Mouse (Mus musculus): Measurements from ENCODE around the gene Slc25a39. TPM values are rescaled to one million over a fixed set of nuclear protein-coding genes. Genes with fewer than 3 reads are reported as not detected.

The Slc25a39 gene
- total RNA-seq, 1 experiment from 2014 or later, result 35.4 TPM

DNA sequence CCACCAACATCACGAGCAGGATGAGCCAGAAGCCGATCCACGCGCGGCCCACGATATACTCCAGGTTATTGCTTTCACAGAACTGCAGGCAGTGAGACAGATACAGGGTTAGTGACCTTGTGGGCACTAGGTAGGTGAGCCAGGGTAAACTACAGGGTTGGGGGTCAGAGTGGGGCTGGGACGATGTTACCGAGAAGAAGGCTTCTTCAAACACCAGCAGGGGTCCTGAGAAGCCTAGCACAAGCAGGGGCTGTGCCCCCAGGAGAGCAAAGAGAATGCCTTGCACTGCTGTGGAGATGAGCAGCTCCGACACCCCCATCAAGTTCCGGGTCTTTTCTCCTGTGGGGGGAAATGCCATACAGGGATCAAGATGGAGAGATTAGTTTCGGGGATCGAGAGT is 51.6 kb downstream of the Slc25a39 start:
- no peak for ATAC-seq (replicated peaks; ENCODE audit: low read depth, poor library complexity, severe bottlenecking)

- no peak for ATAC-seq (replicated peaks; ENCODE audit: low read depth, poor library complexity, severe bottlenecking)
These were observed 52.2 kb downstream of the Slc25a39 start for GRCm38 (mm10) chr11:102355501-102355900.

GRCm38 (mm10) chr11:102353021-102353431 is 54.7 kb downstream of the Slc25a39 start:
- ATAC-seq (replicated peaks; ENCODE audit: low read depth, poor library complexity, severe bottlenecking), result no peak

Other genes starting within 250 kb of the Slc25a39 start
- 62.2 and 71.8 TPM in 2 replicates for gene Lsm12, start 222.7 kb downstream of the Slc25a39 start, total RNA-seq (2017)
- 45.2 and 51.6 TPM in 2 replicates for gene G6pc3, start 218.3 kb downstream of the Slc25a39 start, total RNA-seq (2017)
- 20.7 and 26.0 TPM in 2 replicates for gene Hdac5, start 177.8 kb downstream of the Slc25a39 start, total RNA-seq (2017)
- 4.8 and 5.3 TPM in 2 replicates for gene BC030867, start 159.1 kb downstream of the Slc25a39 start, total RNA-seq (2017)
- gene Asb16, start 139.2 kb downstream of the Slc25a39 start, total RNA-seq (2017), result 0.18 and 1.5 TPM in 2 replicates
- 24.4 and 27.5 TPM in 2 replicates for gene Tmub2, start 123.0 kb downstream of the Slc25a39 start, total RNA-seq (2017)
- gene Atxn7l3, start 111.3 kb downstream of the Slc25a39 start, total RNA-seq (2017), result 19.4 and 30.4 TPM in 2 replicates
- gene Ubtf, start 88.2 kb downstream of the Slc25a39 start, total RNA-seq (2017), result 173 and 184 TPM in 2 replicates
- 0.78 and 2.9 TPM in 2 replicates for gene Slc4a1, start 41.7 kb downstream of the Slc25a39 start, total RNA-seq (2017)
- 1.1 TPM in 1 of 2 replicates, not detected in the other for gene Rundc3a, start 14.5 kb downstream of the Slc25a39 start, total RNA-seq (2017)
- 20.9 and 26.1 TPM in 2 replicates for gene Grn, start 22.4 kb upstream of the Slc25a39 start, total RNA-seq (2017)
- 8.2 and 11.6 TPM in 2 replicates for gene Fam171a2, start 39.7 kb upstream of the Slc25a39 start, total RNA-seq (2017)
- 142 and 145 TPM in 2 replicates for gene Itga2b, start 62.2 kb upstream of the Slc25a39 start, total RNA-seq (2017)
- gene Gpatch8, start 148.4 kb upstream of the Slc25a39 start, total RNA-seq (2017), result 32.6 and 42.1 TPM in 2 replicates
- gene Gm11627, start 171.5 kb upstream of the Slc25a39 start, total RNA-seq (2017), result not detected in 2 replicates
- gene Fzd2, start 196.4 kb upstream of the Slc25a39 start, total RNA-seq (2017), result not detected in 2 replicates

Measured in common myeloid progenitor, adult 5-6 weeks (primary cell).